ENCODE assay signal across 18 mouse cellular contexts in genomic region chr3:154548868-154549301, GRCm38 (mm10). TPM values are rescaled to one million over a fixed set of nuclear protein-coding genes. Genes with fewer than 3 reads are reported as not detected.
A peak's percentile ranks its signal among the peaks of the same experiment; 100 is the strongest.
DNase-seq lines count a peak whose midpoint lies in the region; ATAC-seq and TF ChIP-seq lines count a peak whose summit lies in the region.
"Had no signal": no experiment of that assay in that cellular context is flagged by ENCODE, and none has a peak within 500 bp of the region (broad histone marks: within the 10 kb centered on the region; RNA-seq: fewer than 3 reads in every experiment).

No protein-coding gene starts in this region.

- ATAC-seq in heart, embryonic 11.5 days (replicated peaks; ENCODE audit: insufficient number of reproducible peaks, low FRiP score, low TSS enrichment), result no peak
- ATAC-seq in kidney, postnatal 0 days (replicated peaks; ENCODE audit: low FRiP score, low read depth), result no peak
- ATAC-seq in limb, embryonic 11.5 days (ENCODE audit: insufficient number of reproducible peaks, low FRiP score, low TSS enrichment, low read depth), result no peak
- ATAC-seq: midbrain, embryonic 13.5 days had no signal

- H3K36me3 ChIP-seq in heart, embryonic 11.5 days (ENCODE audit: control insufficient read depth, insufficient read depth, low read length), result no peaks in the 10 kb centered on the region
- no peaks in the 10 kb centered on the region for H3K36me3 ChIP-seq in kidney, postnatal 0 days (ENCODE audit: insufficient read depth, low read length)
- no peaks in the 10 kb centered on the region for H3K36me3 ChIP-seq in limb, embryonic 11.5 days (ENCODE audit: control insufficient read depth, insufficient read depth, low read length)
- H3K36me3 ChIP-seq: liver, embryonic 15.5 days; midbrain, embryonic 13.5 days; neural tube, embryonic 13.5 days had no signal

- no peak for TF ChIP-seq CTCF in kidney, postnatal 0 days (IDR thresholded peaks at IDR 0.05; ENCODE audit: low read depth)

- no peak overlapping the region for H3K27ac ChIP-seq in heart, embryonic 11.5 days (ENCODE audit: low read depth, low read length)
- H3K27ac ChIP-seq in kidney, postnatal 0 days, result no peak overlapping the region
- no peak overlapping the region for H3K27ac ChIP-seq in limb, embryonic 11.5 days (replicated peaks; ENCODE audit: low read depth, low read length)
- H3K27ac ChIP-seq: liver, embryonic 15.5 days; midbrain, embryonic 13.5 days; neural tube, embryonic 13.5 days had no signal

- no peak for DNase-seq in heart, postnatal 36 days
- DNase-seq in kidney, postnatal 0 days (ENCODE audit: low spot score), result peak; percentile 21
- DNase-seq in kidney, postnatal 10 days, result no peak
- DNase-seq in embryo, embryonic 10.5 days (ENCODE audit: low spot score), result peak; percentile 74
- DNase-seq in limb, embryonic 11.5 days (ENCODE audit: low spot score), result peak; percentile 53
- DNase-seq in layer of hippocampus, adult 8-10 months (ENCODE audit: low spot score in 2 of 2), result no peak
- no peak for DNase-seq in right cerebral cortex, postnatal 36 days (ENCODE audit: low spot score in 2 of 2)
- DNase-seq: cerebellum, adult 11-12 months; gastrocnemius, postnatal 14 days; kidney, adult 8-10 months; left cerebral cortex, postnatal 4 days; lung, postnatal 4 days; right cerebral cortex, postnatal 4 days; thymus, adult 18-20 months had no signal

- intact Hi-C loops in heart, postnatal 36 days (cut with DNase I), result no loop called here

- H3K4me3 ChIP-seq in heart, embryonic 11.5 days (ENCODE audit: low read depth, low read length), result no peak overlapping the region
- H3K4me3 ChIP-seq in kidney, postnatal 0 days (replicated peaks; ENCODE audit: low read depth, low read length), result no peak overlapping the region
- no peak overlapping the region for H3K4me3 ChIP-seq in limb, embryonic 11.5 days (ENCODE audit: low read depth, low read length)
- H3K4me3 ChIP-seq: liver, embryonic 15.5 days; midbrain, embryonic 13.5 days; neural tube, embryonic 13.5 days had no signal

- H3K9me3 ChIP-seq in heart, embryonic 11.5 days (replicated peaks; ENCODE audit: control insufficient read depth, low read length), result no peaks in the 10 kb centered on the region
- H3K9me3 ChIP-seq in kidney, postnatal 0 days (replicated peaks; ENCODE audit: low read length), result no peaks in the 10 kb centered on the region
- no peaks in the 10 kb centered on the region for H3K9me3 ChIP-seq in limb, embryonic 11.5 days (ENCODE audit: control insufficient read depth, low read length)
- H3K9me3 ChIP-seq: liver, embryonic 15.5 days; midbrain, embryonic 13.5 days; neural tube, embryonic 13.5 days had no signal

- WGBS in heart, embryonic 11.5 days (ENCODE audit: insufficient replicate concordance), result 14% methylated on average over 8 of the region's 8 CpGs
- 2% methylated on average over 8 of the region's 8 CpGs for WGBS in kidney, postnatal 0 days
- 2% methylated on average over 8 of the region's 8 CpGs for WGBS in limb, embryonic 11.5 days

- peak overlapping the region; percentile 27 for H3K4me2 ChIP-seq in heart, embryonic 11.5 days
- H3K4me2 ChIP-seq in kidney, postnatal 0 days (ENCODE audit: low read length), result 0 out of 2 replicates have a peak overlapping the region, but pooled peaks have one; percentile 8
- no peak overlapping the region for H3K4me2 ChIP-seq in limb, embryonic 11.5 days (ENCODE audit: low read depth, severe bottlenecking)
- H3K4me2 ChIP-seq: liver, embryonic 15.5 days; midbrain, embryonic 13.5 days; neural tube, embryonic 13.5 days had no signal

- H3K27me3 ChIP-seq in heart, embryonic 11.5 days (ENCODE audit: control insufficient read depth, insufficient read depth, low read length), result peaks cover 7% of the 10 kb centered on the region; the same call in 1 of the 2 replicates
- no peaks in the 10 kb centered on the region for H3K27me3 ChIP-seq in kidney, postnatal 0 days (ENCODE audit: insufficient read depth, low read length)
- H3K27me3 ChIP-seq in limb, embryonic 11.5 days (ENCODE audit: control insufficient read depth, insufficient read depth, low read length), result peaks cover 2% of the 10 kb centered on the region; the same call in 1 of the 2 replicates

- peaks cover 9% of the 10 kb centered on the region; the same call in 1 of the 2 replicates for H3K4me1 ChIP-seq in heart, embryonic 11.5 days (ENCODE audit: control insufficient read depth, insufficient read depth, low read length)
- no peaks in the 10 kb centered on the region for H3K4me1 ChIP-seq in kidney, postnatal 0 days (replicated peaks; ENCODE audit: insufficient read depth, low read length)
- H3K4me1 ChIP-seq in limb, embryonic 11.5 days (ENCODE audit: control insufficient read depth, insufficient read depth, low read length), result peaks cover 16% of the 10 kb centered on the region
- H3K4me1 ChIP-seq: liver, embryonic 15.5 days had no signal

- no peak overlapping the region for H3K9ac ChIP-seq in heart, embryonic 11.5 days (ENCODE audit: low read depth, low read length)
- H3K9ac ChIP-seq in kidney, postnatal 0 days (ENCODE audit: low read depth, low read length), result no peak overlapping the region
- H3K9ac ChIP-seq in limb, embryonic 11.5 days (ENCODE audit: low read length), result no peak overlapping the region
- H3K9ac ChIP-seq: liver, embryonic 15.5 days; midbrain, embryonic 13.5 days; neural tube, embryonic 13.5 days had no signal

RNA-seq across cellular contexts. Expression of gene Cryz, which starts 47.6 kb away (rescaled TPM):
- 12.2 and 14.5 TPM in 2 replicates for polyA plus RNA-seq in heart, embryonic 11.5 days (2014; fragmentation: Nextera tagmentation; extraction: Ambion mirVana)
- 10 to 100 TPM; 17.5 to 18.2 TPM for total RNA-seq in heart, postnatal 36 days (2021)
- polyA plus RNA-seq in kidney, postnatal 0 days (2015; fragmentation: Nextera tagmentation; extraction: Ambion mirVana), result 92.1 and 104 TPM in 2 replicates
- polyA plus RNA-seq in limb, embryonic 11.5 days (2014; fragmentation: Nextera tagmentation; extraction: Ambion mirVana), result 29.0 and 29.2 TPM in 2 replicates
- total RNA-seq in layer of hippocampus, adult 8-10 months (2022), result 10 to 100 TPM; 23.6 to 32.6 (median 25.8) TPM

RNA-seq across cellular contexts. Expression of gene Tyw3, which starts 48.0 kb away (rescaled TPM):
- 14.0 and 17.9 TPM in 2 replicates for polyA plus RNA-seq in heart, embryonic 11.5 days (2014; fragmentation: Nextera tagmentation; extraction: Ambion mirVana)
- total RNA-seq in heart, postnatal 36 days (2021), result 1 to 10 TPM; 3.4 to 4.8 TPM
- 16.3 and 16.8 TPM in 2 replicates for polyA plus RNA-seq in kidney, postnatal 0 days (2015; fragmentation: Nextera tagmentation; extraction: Ambion mirVana)
- 20.0 and 22.4 TPM in 2 replicates for polyA plus RNA-seq in limb, embryonic 11.5 days (2014; fragmentation: Nextera tagmentation; extraction: Ambion mirVana)
- total RNA-seq in layer of hippocampus, adult 8-10 months (2022), result 10 to 100 TPM in 3 of 4 experiments, 1 to 10 TPM in 1; 9.0 to 12.2 (median 11.2) TPM

Comparison
In these comparisons a context has a peak if more than half of its experiments do, and no peak if none do; other contexts are left out.
1. DNase-seq: peak in kidney, postnatal 0 days (single experiment), embryo, embryonic 10.5 days (single experiment) and limb, embryonic 11.5 days (single experiment); none in heart, postnatal 36 days (0 of 2), kidney, postnatal 10 days (single experiment), layer of hippocampus, adult 8-10 months (0 of 2) and right cerebral cortex, postnatal 36 days (0 of 2).